Comparison of ENCODE assay signal across 23 mouse cellular contexts in the genomic region with DNA sequence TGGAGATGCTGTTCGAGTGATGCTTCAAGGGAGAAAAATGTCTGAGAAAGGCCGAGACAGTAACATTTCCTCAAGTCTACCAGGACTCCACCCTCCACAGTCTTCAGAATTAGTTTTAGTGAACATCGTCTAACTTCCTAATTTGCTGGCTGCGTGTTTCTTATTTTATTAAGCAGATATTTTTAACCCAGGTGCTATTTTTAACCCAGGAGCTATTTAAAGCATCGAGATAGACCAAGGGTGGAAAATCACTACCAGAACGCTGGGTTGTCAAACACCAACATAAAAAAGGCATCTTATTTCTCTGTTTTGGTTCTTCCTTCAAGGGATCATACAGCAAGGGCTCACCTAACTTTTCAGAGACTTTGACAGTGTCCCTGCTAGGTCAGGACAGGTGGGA.
"Had no signal": no experiment of that assay in that cellular context is flagged by ENCODE, and none has a peak within 500 bp of the region (broad histone marks: within the 10 kb centered on the region; RNA-seq: fewer than 3 reads in every experiment).

No protein-coding gene starts in this region.

- H3K4me3 ChIP-seq: heart, adult 2 months; heart, embryonic 12.5 days; hindbrain, embryonic 13.5 days; hindbrain, embryonic 15.5 days; kidney, embryonic 15.5 days; limb, embryonic 13.5 days; limb, embryonic 15.5 days; liver, embryonic 13.5 days had no signal

- DNase-seq: gastrocnemius, postnatal 14 days; gastrocnemius, postnatal 36 days; heart, adult 2 months; heart, postnatal 14 days; heart, postnatal 36 days; kidney, adult 11 months; kidney, adult 2 months; kidney, adult 9 months; kidney, postnatal 14 days; kidney, postnatal 36 days; layer of hippocampus, adult 9-11 months; layer of hippocampus, postnatal 36 days; left cerebral cortex, postnatal 4 days; liver, embryonic 13.5 days had no signal

- H3K9ac ChIP-seq: heart, embryonic 12.5 days; hindbrain, embryonic 13.5 days; hindbrain, embryonic 15.5 days; kidney, embryonic 15.5 days; limb, embryonic 13.5 days; limb, embryonic 15.5 days; liver, embryonic 13.5 days had no signal

- H3K36me3 ChIP-seq: heart, embryonic 12.5 days; hindbrain, embryonic 13.5 days; hindbrain, embryonic 15.5 days; kidney, embryonic 15.5 days; limb, embryonic 13.5 days; limb, embryonic 15.5 days; liver, embryonic 13.5 days had no signal

- H3K4me1 ChIP-seq: hindbrain, embryonic 15.5 days had no signal

- H3K9me3 ChIP-seq: heart, embryonic 12.5 days; hindbrain, embryonic 13.5 days; hindbrain, embryonic 15.5 days; kidney, embryonic 15.5 days; limb, embryonic 13.5 days; limb, embryonic 15.5 days; liver, embryonic 13.5 days had no signal

- H3K27me3 ChIP-seq: heart, embryonic 12.5 days; hindbrain, embryonic 15.5 days; kidney, embryonic 15.5 days; limb, embryonic 13.5 days; limb, embryonic 15.5 days; liver, embryonic 13.5 days had no signal

- ATAC-seq: hindbrain, postnatal 0 days; intestine, embryonic 16.5 days had no signal

- H3K27ac ChIP-seq: heart, adult 2 months; hindbrain, embryonic 13.5 days; hindbrain, embryonic 15.5 days; hindbrain, postnatal 0 days; kidney, embryonic 15.5 days; kidney, postnatal 0 days; limb, embryonic 13.5 days; limb, embryonic 15.5 days; liver, embryonic 13.5 days had no signal

- H3K4me2 ChIP-seq: heart, embryonic 12.5 days; hindbrain, embryonic 13.5 days; hindbrain, embryonic 15.5 days; kidney, embryonic 15.5 days; limb, embryonic 13.5 days; limb, embryonic 15.5 days; liver, embryonic 13.5 days had no signal
